In genomic region chr17:25837076-25837410, GRCm38 (mm10) we compare ENCODE assay signal across 9 mouse cellular contexts. TPM values are rescaled to one million over a fixed set of nuclear protein-coding genes. Genes with fewer than 3 reads are reported as not detected.
DNase-seq lines count a peak whose midpoint lies in the region; ATAC-seq and TF ChIP-seq lines count a peak whose summit lies in the region.
"Had no signal": no experiment of that assay in that cellular context is flagged by ENCODE, and none has a peak within 500 bp of the region (broad histone marks: within the 10 kb centered on the region; RNA-seq: fewer than 3 reads in every experiment).

Gene Rhbdl1, minus strand, starts transcription at chr17:25837295.

- peak within 1 kb of the TSS; percentile 75 for H3K9ac ChIP-seq in forebrain, embryonic 13.5 days
- H3K9ac ChIP-seq in heart, postnatal 0 days (replicated peaks; ENCODE audit: low read depth, low read length) = peak within 1 kb of the TSS; percentile 57
- peak within 1 kb of the TSS; percentile 61 for H3K9ac ChIP-seq in liver, embryonic 13.5 days

- under 1% methylated on average over 29 of the region's 29 CpGs for WGBS in forebrain, embryonic 13.5 days
- WGBS in heart, postnatal 0 days = under 1% methylated on average over 29 of the region's 29 CpGs
- WGBS in liver, embryonic 13.5 days (ENCODE audit: insufficient replicate concordance) = 10% methylated on average over 28 of the region's 29 CpGs

- H3K4me1 ChIP-seq in E14TG2a.4 (replicated peaks; ENCODE audit: low read depth, low read length) = peaks cover 59% of the 10 kb centered on the region
- H3K4me1 ChIP-seq in brown adipose tissue, adult 24 weeks (ENCODE audit: control insufficient read depth, insufficient read depth, insufficient read length, low read length) = peaks cover 18% of the 10 kb centered on the region
- peaks cover 51% of the 10 kb centered on the region for H3K4me1 ChIP-seq in forebrain, embryonic 13.5 days
- peaks cover 31% of the 10 kb centered on the region for H3K4me1 ChIP-seq in heart, postnatal 0 days (ENCODE audit: control insufficient read depth, insufficient read depth)
- peaks cover 73% of the 10 kb centered on the region for H3K4me1 ChIP-seq in liver, embryonic 13.5 days (replicated peaks)

- no peaks in the 10 kb centered on the region for H3K9me3 ChIP-seq in E14TG2a.4 (ENCODE audit: low read length)
- H3K9me3 ChIP-seq in forebrain, embryonic 13.5 days (replicated peaks) = no peaks in the 10 kb centered on the region
- H3K9me3 ChIP-seq in heart, postnatal 0 days (replicated peaks; ENCODE audit: control insufficient read depth, low read length) = no peaks in the 10 kb centered on the region
- no peaks in the 10 kb centered on the region for H3K9me3 ChIP-seq in liver, embryonic 13.5 days (replicated peaks)

- peaks cover 11% of the 10 kb centered on the region for H3K27me3 ChIP-seq in E14TG2a.4 (ENCODE audit: insufficient read depth, low read length)
- H3K27me3 ChIP-seq in forebrain, embryonic 13.5 days = no peaks in the 10 kb centered on the region
- no peaks in the 10 kb centered on the region for H3K27me3 ChIP-seq in heart, postnatal 0 days (ENCODE audit: control insufficient read depth, insufficient read depth, low read length)
- no peaks in the 10 kb centered on the region for H3K27me3 ChIP-seq in liver, embryonic 13.5 days
- H3K27me3 ChIP-seq: Patski had no signal

- peak; percentile 61 for DNase-seq in heart, postnatal 0 days (ENCODE audit: low spot score)
- DNase-seq in kidney, postnatal 25 days = peak; percentile 72 to 89
- DNase-seq in liver, embryonic 13.5 days = no peak
- DNase-seq in neural tube, embryonic 10.5 days (ENCODE audit: extremely low spot score, low spot score) = peak; percentile 61
- DNase-seq in thymus, postnatal 25 days = peak; percentile 47

- TF ChIP-seq CTCF in E14TG2a.4 (conservative IDR thresholded peaks at IDR 0.05; ENCODE audit: low read length) = no peak
- no peak for TF ChIP-seq CTCF in heart, postnatal 0 days (IDR thresholded peaks at IDR 0.05; ENCODE audit: low read depth)

- ATAC-seq in forebrain, embryonic 13.5 days = peak; percentile 29
- peak; percentile 7 for ATAC-seq in heart, postnatal 0 days (ENCODE audit: insufficient read depth, low read depth)
- no peak for ATAC-seq in liver, embryonic 13.5 days (ENCODE audit: low read depth)
- ATAC-seq: Patski had no signal

- H3K36me3 ChIP-seq in E14TG2a.4 (ENCODE audit: insufficient read depth, low read length) = peaks cover 73% of the 10 kb centered on the region
- H3K36me3 ChIP-seq in forebrain, embryonic 13.5 days (ENCODE audit: poor library complexity, severe bottlenecking) = peaks cover 52% of the 10 kb centered on the region
- H3K36me3 ChIP-seq in heart, postnatal 0 days (replicated peaks; ENCODE audit: control insufficient read depth, insufficient read depth, low read length) = peaks cover 42% of the 10 kb centered on the region
- H3K36me3 ChIP-seq in liver, embryonic 13.5 days = peaks cover 62% of the 10 kb centered on the region

- peak within 1 kb of the TSS; percentile 50 for H3K27ac ChIP-seq in brown adipose tissue, adult 24 weeks (replicated peaks; ENCODE audit: low read depth, low read length)
- H3K27ac ChIP-seq in forebrain, embryonic 13.5 days = peak within 1 kb of the TSS; percentile 82
- peak within 1 kb of the TSS; percentile 77 for H3K27ac ChIP-seq in heart, postnatal 0 days (ENCODE audit: low read depth)
- peak within 1 kb of the TSS; percentile 47 for H3K27ac ChIP-seq in liver, embryonic 13.5 days

- peak within 1 kb of the TSS; percentile 79 for H3K4me2 ChIP-seq in forebrain, embryonic 13.5 days
- peak within 1 kb of the TSS; percentile 86 for H3K4me2 ChIP-seq in heart, postnatal 0 days (ENCODE audit: low read depth, low read length)
- H3K4me2 ChIP-seq in liver, embryonic 13.5 days = peak within 1 kb of the TSS; percentile 73

- H3K4me3 ChIP-seq in E14TG2a.4 (replicated peaks; ENCODE audit: low read length) = peak within 1 kb of the TSS; percentile 72
- H3K4me3 ChIP-seq in brown adipose tissue, adult 24 weeks (ENCODE audit: insufficient read depth, low read depth, low read length) = peak within 1 kb of the TSS; percentile 44
- H3K4me3 ChIP-seq in forebrain, embryonic 13.5 days = peak within 1 kb of the TSS; percentile 44
- peak within 1 kb of the TSS; percentile 48 for H3K4me3 ChIP-seq in heart, postnatal 0 days (ENCODE audit: low read depth, low read length)
- H3K4me3 ChIP-seq in liver, embryonic 13.5 days (replicated peaks) = peak within 1 kb of the TSS; percentile 43

- TF ChIP-seq EP300 in heart, postnatal 0 days (IDR thresholded peaks at IDR 0.05; ENCODE audit: low read depth) = no peak

RNA-seq across cellular contexts. Expression of gene Rhbdl1, which starts in this region (rescaled TPM):
- 3.4 and 5.0 TPM in 2 replicates for polyA plus RNA-seq in brown adipose tissue, adult 24 weeks (2012; ENCODE audit: insufficient read depth, insufficient read length, missing spikeins)
- 9.7 and 11.2 TPM in 2 replicates for polyA plus RNA-seq in forebrain, embryonic 13.5 days (2015; fragmentation: Nextera tagmentation; extraction: Ambion mirVana)
- total RNA-seq in heart, postnatal 0 days (2014; rRNA removed; ENCODE audit: low replicate concordance) = 1.7 and 2.3 TPM in 2 replicates
- 1.7 and 2.2 TPM in 2 replicates for polyA plus RNA-seq in heart, postnatal 0 days (2015; fragmentation: Nextera tagmentation; extraction: Ambion mirVana)
- polyA plus RNA-seq in liver, embryonic 13.5 days (2015; fragmentation: Nextera tagmentation; extraction: Ambion mirVana) = 0.20 and 0.30 TPM in 2 replicates
